Mouse (Mus musculus) testis, adult 2 months (tissue): ENCODE data around the gene Ankrd22.

Experiments used
- CTCF ChIP-seq: fragments of 200-500 bp; IDR thresholded peaks from 2 replicates; pipeline ENCODE4 v1.5.1; 2012; ENCODE audit warnings: low read depth, mild to moderate bottlenecking, inconsistent platforms, low read length, moderate library complexity; ENCODE audit not compliant: control insufficient read depth, insufficient read depth, insufficient replicate concordance
- POLR2A ChIP-seq: fragments of 200-500 bp; IDR thresholded peaks from 2 replicates; pipeline ENCODE4 v1.6.1; 2012; ENCODE audit warnings: low read depth, mild to moderate bottlenecking, inconsistent platforms, low read length, moderate library complexity; ENCODE audit not compliant: control insufficient read depth

DNA sequence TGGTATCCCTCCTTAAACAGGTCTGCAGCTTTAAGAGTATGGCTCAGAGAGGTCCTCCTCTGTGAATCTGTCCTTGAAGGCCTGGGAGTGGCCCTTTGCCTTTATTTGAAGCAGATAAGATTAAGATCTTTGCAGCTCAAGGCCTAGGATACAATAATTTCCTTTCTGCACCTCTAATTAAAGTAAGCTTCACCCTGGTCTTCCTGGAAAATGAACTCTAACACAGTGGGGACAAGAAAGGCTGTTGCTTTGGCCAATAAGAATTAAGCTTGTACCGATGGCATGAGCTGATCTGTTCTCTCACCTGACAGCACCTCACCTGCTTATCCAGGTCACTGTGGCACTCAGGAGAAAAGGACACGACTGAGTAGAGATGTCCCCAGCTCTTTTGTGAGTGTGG, 45.0 kb upstream of the Ankrd22 start:
- no peak for TF ChIP-seq CTCF
- TF ChIP-seq POLR2A = no peak
